Mouse (Mus musculus): Measurements from ENCODE around the gene Slc2a8. TPM values are rescaled to one million over a fixed set of nuclear protein-coding genes. Genes with fewer than 3 reads are reported as not detected.

Gene Slc2a8
- polyA plus RNA-seq, 1 experiment from 2014 or later: 25.8 TPM

DNA sequence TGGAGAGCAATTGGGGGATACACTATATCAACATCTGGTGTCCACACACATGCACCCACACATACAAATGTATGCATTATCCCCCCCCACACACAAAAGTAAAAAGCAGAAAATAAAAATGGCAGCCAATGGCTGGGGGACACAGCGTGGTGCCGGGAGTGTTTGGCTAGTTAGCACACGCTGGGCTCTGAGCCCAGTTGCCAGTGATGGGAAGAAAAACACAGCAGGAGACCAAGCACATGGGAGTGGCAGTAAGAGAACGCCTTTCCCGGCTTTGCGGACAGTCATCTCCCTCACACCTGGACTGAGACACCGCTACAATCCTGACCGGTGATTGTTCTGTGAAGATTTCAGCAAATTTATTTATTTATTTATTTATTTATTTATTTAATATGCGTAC lies 10.6 kb downstream of the Slc2a8 start:
- WGBS: 54% methylated on average over 9 of the region's 9 CpGs
- H3K9ac ChIP-seq: no peak overlapping the region

DNA sequence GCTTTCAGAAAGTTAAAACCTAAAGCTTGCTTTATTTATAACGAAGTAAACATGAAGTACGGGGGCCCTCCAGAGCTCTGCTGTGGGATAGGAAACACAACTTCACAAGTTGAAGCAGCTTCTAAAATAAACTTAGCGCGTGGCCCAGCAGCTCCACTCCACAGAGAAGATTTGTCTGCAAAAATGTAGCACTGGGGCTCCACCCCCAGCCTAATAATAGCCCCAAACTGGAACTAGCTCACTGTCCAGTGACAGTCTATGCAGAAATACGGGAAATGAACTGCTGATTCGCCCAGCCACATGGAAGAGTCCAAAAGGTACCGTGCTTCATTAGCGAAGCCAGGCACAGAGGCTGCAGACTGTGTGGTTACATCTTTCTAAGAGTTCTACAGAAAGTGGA lies 12.6 kb downstream of the Slc2a8 start:
- no peak overlapping the region for H3K4me2 ChIP-seq
- WGBS: 88% methylated on average over 8 of the region's 8 CpGs
- no peak overlapping the region for H3K9ac ChIP-seq
- H3K4me3 ChIP-seq: no peak overlapping the region
- no peak for ATAC-seq (ENCODE audit: insufficient number of reproducible peaks, insufficient read depth, low FRiP score, low TSS enrichment, low read depth)
- no peaks in the 10 kb centered on the region for H3K9me3 ChIP-seq
- H3K27me3 ChIP-seq: no peaks in the 10 kb centered on the region
- peaks cover 26% of the 10 kb centered on the region for H3K36me3 ChIP-seq
- H3K4me1 ChIP-seq: peaks cover 30% of the 10 kb centered on the region
- H3K27ac ChIP-seq: no peak overlapping the region

More for the DNA sequence above, 10.6 kb downstream of the Slc2a8 start:
- H3K4me3 ChIP-seq: no peak overlapping the region
- H3K36me3 ChIP-seq: peaks cover 38% of the 10 kb centered on the region
- no peak overlapping the region for H3K4me2 ChIP-seq
- no peak for ATAC-seq (ENCODE audit: insufficient number of reproducible peaks, insufficient read depth, low FRiP score, low TSS enrichment, low read depth)
- peaks cover 14% of the 10 kb centered on the region for H3K4me1 ChIP-seq
- H3K27me3 ChIP-seq: no peaks in the 10 kb centered on the region
- H3K27ac ChIP-seq: no peak overlapping the region
- H3K9me3 ChIP-seq: no peaks in the 10 kb centered on the region

DNA sequence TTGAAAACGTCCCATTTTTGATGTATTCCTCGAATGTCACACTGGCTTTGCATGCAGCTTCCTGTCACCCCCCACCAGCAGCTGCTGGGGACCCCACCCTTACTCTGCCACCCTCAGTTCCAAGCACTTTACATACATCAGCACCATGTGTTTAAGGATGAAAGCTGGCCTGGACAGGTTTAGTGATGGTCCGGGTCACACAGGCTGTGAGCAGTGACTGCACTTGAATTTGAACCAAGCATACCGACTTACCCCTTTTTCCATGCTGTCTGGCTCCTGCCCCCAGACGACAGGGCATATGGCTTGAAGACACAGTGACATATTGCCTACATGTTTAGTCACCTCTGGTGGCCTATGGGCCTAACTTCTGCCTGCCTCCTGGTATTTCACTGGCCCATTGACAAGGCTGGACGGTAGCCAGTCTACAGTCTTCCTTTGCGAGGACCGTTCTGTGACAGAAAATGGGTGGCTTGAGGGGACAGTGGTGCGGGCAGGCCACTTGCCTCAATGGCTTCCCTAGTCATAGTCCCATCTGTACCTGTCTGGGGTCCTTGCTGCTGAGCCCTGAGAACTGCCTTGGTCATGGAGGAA lies 13.8 kb downstream of the Slc2a8 start:
- H3K4me2 ChIP-seq: peak overlapping the region; percentile 90
- WGBS: 82% methylated on average over 9 of the region's 9 CpGs
- no peaks in the 10 kb centered on the region for H3K9me3 ChIP-seq
- H3K4me1 ChIP-seq: peaks cover 42% of the 10 kb centered on the region
- H3K27me3 ChIP-seq: no peaks in the 10 kb centered on the region
- H3K4me3 ChIP-seq: no peak overlapping the region
- H3K36me3 ChIP-seq: peaks cover 26% of the 10 kb centered on the region
- H3K27ac ChIP-seq: no peak overlapping the region
- peak overlapping the region; percentile 85 for H3K9ac ChIP-seq
- no peak for ATAC-seq (ENCODE audit: insufficient number of reproducible peaks, insufficient read depth, low FRiP score, low TSS enrichment, low read depth)

DNA sequence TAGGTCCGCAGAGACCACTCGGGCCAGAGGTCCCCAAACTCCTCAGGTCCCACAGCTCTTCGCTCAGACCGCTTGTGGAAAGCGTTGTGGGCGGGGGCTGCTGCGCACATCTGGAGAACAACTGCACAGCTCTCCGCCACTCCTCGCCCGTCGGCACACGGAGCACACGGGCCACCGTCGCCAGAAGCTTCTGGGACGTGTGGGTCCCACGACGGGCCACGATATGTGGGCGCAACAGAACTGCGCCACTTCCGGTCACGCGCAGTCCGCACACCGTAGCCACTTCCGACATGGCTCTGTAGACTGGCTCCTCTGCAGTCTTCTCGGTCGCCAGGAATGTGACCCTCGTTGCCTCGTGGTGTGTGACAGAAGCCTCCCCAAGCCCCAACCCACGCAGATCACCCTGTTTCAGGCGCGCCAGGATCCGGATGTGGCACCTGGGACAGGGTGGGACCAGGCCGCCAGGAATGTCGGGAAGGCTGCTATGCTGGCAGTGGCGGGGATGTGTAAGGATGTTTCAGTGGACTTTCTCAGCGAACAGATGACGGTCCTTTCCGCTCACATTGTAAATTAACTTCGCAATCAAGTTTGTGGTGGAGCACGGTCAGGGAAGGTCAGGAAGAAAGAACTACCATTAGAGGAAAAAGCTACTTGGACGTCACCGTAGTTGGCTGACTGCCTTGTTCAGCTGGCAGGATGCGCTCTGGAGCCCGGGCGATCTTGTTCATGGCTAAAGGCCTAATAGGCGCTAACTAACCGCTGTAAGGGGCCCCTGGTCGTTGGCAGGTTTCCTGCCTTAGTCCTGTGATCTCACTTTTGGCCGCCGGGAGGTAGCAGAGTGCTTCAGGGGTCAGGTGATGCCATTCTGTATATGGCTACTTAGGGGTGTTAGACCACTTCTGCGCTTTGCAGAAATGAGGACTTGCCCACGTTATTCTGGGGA lies 14.9 kb downstream of the Slc2a8 start:
- Histone ChIP-seq H3K9me3 (no peaks in the 10 kb centered on the region), H3K9ac (peak overlapping the region; percentile 85), H3K27ac (peak overlapping the region; percentile 96), H3K4me3 (peak overlapping the region; percentile 64), H3K27me3 (no peaks in the 10 kb centered on the region), H3K36me3 (peaks cover 26% of the 10 kb centered on the region), H3K4me2 (peak overlapping the region; percentile 90), H3K4me1 (peaks cover 48% of the 10 kb centered on the region)
- 1% methylated on average over 55 of the region's 55 CpGs for WGBS
- ATAC-seq (ENCODE audit: insufficient number of reproducible peaks, insufficient read depth, low FRiP score, low TSS enrichment, low read depth): peak; percentile 81

DNA sequence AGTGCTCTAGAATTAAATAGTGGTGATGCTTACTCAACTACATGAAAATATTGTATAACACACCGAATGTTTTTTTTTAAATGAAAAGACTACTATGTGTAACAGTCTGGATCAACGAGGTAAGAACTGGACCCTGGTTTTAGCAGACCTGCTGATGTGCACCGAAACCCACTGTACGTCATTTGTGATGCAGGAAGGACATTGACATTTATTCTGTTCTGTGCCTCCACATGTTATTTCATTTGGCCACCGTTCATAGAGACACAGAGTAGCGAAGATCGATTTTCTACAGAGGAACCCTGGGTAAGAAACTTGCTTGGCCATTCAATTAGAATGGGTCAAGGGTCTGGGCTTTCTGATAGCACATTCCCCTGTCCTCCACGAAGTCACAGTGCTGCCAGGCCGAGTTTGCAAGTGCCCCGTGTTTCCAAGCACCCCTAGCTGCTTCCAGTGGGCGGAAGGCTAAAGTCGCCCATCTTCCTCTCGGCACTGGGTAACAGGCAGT lies 15.6 kb downstream of the Slc2a8 start:
- H3K4me1 ChIP-seq: peaks cover 48% of the 10 kb centered on the region
- H3K4me3 ChIP-seq: peak overlapping the region; percentile 64
- H3K27me3 ChIP-seq: no peaks in the 10 kb centered on the region
- peak overlapping the region; percentile 96 for H3K27ac ChIP-seq
- peaks cover 26% of the 10 kb centered on the region for H3K36me3 ChIP-seq
- H3K9ac ChIP-seq: peak overlapping the region; percentile 85
- ATAC-seq (ENCODE audit: insufficient number of reproducible peaks, insufficient read depth, low FRiP score, low TSS enrichment, low read depth): no peak
- H3K9me3 ChIP-seq: no peaks in the 10 kb centered on the region
- H3K4me2 ChIP-seq: peak overlapping the region; percentile 90
- 12% methylated on average over 13 of the region's 13 CpGs for WGBS

DNA sequence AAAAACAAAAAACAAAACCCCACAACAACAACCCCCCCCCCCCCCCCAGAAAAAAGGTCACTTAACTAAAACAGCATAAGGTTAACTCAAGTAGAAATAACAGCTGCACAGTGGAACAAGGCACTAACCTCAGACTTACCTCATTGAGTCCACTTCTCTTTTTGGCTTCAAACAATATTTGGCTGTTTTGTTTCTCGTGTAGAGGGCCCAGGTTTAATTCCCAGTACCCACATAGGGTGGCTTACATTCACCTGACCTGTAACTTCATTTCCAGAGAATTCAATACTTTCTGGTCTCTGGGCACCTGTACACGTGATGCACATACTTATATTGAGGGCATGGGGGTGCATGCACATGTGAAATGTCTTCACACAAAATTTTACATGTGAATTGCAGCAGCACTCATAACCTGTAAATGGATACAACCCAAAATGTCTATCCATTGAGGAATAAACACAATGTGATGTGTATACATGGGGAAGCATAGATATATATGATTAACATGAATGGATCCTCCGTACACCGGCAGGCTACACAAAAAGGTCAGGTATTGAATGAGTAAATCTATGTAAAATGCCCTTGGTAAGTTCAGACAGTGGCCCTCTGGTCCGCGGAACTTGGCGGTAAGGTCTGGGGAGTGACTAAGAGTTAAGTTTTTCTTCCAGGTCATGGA lies 16.2 kb downstream of the Slc2a8 start:
- Histone ChIP-seq H3K4me1 (peaks cover 54% of the 10 kb centered on the region), H3K27ac (peak overlapping the region; percentile 96; the same call in 1 of the 2 replicates), H3K4me2 (peak overlapping the region; percentile 90), H3K9me3 (no peaks in the 10 kb centered on the region), H3K9ac (no peak overlapping the region), H3K4me3 (no peak overlapping the region), H3K36me3 (peaks cover 26% of the 10 kb centered on the region), H3K27me3 (no peaks in the 10 kb centered on the region)
- ATAC-seq (ENCODE audit: insufficient number of reproducible peaks, insufficient read depth, low FRiP score, low TSS enrichment, low read depth): no peak
- WGBS: 16% methylated on average over 7 of the region's 7 CpGs

DNA sequence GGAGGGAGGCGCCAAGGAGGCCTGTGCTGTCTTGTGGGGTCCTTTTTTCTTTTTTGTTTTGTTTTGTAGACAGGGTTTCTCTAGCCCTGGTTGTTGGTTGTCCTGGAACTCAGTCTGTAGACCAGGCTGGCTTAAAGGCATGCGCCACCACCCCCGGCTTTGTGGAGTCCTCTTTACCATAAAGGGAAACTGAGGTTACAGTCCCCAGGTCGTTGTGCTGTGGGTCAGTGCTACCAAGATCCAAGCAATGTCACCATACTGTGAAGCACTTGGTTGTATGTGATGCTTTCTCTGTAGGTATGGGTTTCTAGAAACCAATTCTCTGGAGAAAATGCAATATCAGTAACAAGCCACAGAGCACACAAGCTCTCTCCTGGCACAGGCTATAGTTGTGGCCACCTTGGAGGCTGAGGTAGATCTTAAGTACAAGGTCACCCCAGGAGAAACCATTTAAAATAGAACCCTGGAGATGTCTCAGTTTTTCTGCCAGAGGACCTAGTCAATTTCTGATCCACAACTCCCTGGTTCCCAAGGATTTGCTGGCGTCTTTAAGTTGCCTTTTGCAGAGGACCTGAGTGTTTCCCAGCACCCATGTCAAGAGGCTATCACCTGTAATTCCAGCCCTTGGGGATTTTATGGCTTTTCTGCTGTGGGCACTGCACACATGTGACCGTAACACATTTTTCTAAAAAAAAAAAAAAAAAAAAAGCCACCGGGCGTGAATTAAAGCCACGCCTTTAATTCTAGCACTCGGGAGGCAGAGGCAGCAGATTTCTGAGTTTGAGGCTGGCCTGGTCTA lies 17.0 kb downstream of the Slc2a8 start:
- peak overlapping the region; percentile 89; the same call in 1 of the 2 replicates for H3K4me2 ChIP-seq

DNA sequence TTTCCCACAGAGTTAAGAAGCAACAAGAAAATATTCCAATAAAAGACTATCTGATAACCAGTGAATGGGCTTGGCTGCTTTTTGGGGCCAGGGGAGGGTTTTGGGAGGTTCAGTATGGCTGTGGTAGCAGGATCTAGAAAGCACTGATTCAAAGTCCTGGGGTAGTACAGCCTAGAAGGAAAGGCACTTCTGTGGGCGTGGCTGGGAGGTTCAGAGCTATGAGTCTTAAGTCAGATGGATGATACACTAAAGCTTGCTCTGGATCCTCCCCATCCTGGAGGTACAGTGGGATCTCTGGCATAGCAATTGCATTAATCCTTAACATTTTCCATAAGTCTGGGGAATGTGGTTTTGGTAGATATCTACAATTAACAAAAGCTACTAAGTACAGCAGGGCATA lies 17.9 kb downstream of the Slc2a8 start:
- Histone ChIP-seq H3K27me3 (no peaks in the 10 kb centered on the region), H3K36me3 (peaks cover 26% of the 10 kb centered on the region), H3K4me3 (no peak overlapping the region), H3K4me2 (peak overlapping the region; percentile 89), H3K27ac (peak overlapping the region; percentile 22; the same call in 1 of the 2 replicates), H3K9me3 (no peaks in the 10 kb centered on the region), H3K4me1 (peaks cover 56% of the 10 kb centered on the region), H3K9ac (0 out of 2 replicates have a peak overlapping the region, but pooled peaks have one; percentile 22)
- ATAC-seq (ENCODE audit: insufficient number of reproducible peaks, insufficient read depth, low FRiP score, low TSS enrichment, low read depth): no peak
- whole genome bisulfite sequencing: 59% methylated on average over 1 of the region's 1 CpGs

More for the DNA sequence above, 17.0 kb downstream of the Slc2a8 start:
- H3K27ac ChIP-seq: peak overlapping the region; percentile 48; the same call in 1 of the 2 replicates
- no peak for ATAC-seq (ENCODE audit: insufficient number of reproducible peaks, insufficient read depth, low FRiP score, low TSS enrichment, low read depth)
- peaks cover 56% of the 10 kb centered on the region for H3K4me1 ChIP-seq
- 27% methylated on average over 10 of the region's 10 CpGs for WGBS
- H3K9ac ChIP-seq: 0 out of 2 replicates have a peak overlapping the region, but pooled peaks have one; percentile 22
- H3K4me3 ChIP-seq: no peak overlapping the region
- H3K36me3 ChIP-seq: peaks cover 26% of the 10 kb centered on the region
- H3K27me3 ChIP-seq: no peaks in the 10 kb centered on the region
- no peaks in the 10 kb centered on the region for H3K9me3 ChIP-seq

DNA sequence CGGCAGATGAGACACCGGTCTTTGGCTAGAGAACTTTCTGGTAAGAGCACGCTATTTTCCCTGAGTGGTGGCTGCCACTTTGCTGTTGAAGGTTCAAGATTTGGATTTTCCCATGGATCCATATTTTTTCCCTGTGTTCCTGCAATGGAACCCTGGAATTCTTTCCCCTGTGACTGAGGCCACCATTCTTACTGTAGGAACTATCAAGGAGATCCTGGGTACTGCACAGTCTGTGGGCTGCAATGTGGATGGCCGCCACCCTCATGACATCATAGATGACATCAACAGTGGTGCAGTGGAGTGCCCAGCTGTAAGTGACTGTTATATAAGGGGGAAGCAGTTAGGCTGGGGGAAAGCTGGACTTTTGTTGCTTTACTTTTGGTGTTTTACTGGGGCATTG lies 18.3 kb downstream of the Slc2a8 start:
- Histone ChIP-seq H3K27me3 (no peaks in the 10 kb centered on the region), H3K4me1 (peaks cover 56% of the 10 kb centered on the region), H3K27ac (peak overlapping the region; percentile 90; the same call in 1 of the 2 replicates), H3K4me3 (peak overlapping the region; percentile 91), H3K36me3 (peaks cover 26% of the 10 kb centered on the region), H3K9ac (peak overlapping the region; percentile 96), H3K9me3 (no peaks in the 10 kb centered on the region), H3K4me2 (peak overlapping the region; percentile 89)
- 68% methylated on average over 4 of the region's 4 CpGs for WGBS
- ATAC-seq (ENCODE audit: insufficient number of reproducible peaks, insufficient read depth, low FRiP score, low TSS enrichment, low read depth): no peak

DNA sequence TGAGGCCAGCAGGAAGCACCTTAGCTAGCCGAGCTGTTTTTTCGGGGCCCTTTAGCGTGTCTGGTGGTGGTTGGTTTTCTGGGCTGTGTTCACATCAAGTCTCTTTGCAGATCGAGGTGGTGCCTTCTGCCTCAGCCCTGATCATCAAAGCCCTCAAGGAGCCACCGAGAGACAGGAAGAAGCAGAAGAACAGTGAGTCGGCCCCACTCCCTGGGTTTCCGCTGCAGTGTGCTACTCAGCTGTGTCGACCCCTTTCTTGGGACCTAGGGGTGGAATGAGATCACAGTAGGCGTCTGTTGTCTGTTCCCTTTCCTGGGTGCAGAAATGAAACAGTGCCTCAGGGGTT lies 19.0 kb downstream of the Slc2a8 start:
- H3K4me3 ChIP-seq: peak overlapping the region; percentile 91
- ATAC-seq (ENCODE audit: insufficient number of reproducible peaks, insufficient read depth, low FRiP score, low TSS enrichment, low read depth): no peak
- peak overlapping the region; percentile 89 for H3K4me2 ChIP-seq
- no peaks in the 10 kb centered on the region for H3K9me3 ChIP-seq
- H3K36me3 ChIP-seq: peaks cover 27% of the 10 kb centered on the region
- H3K27me3 ChIP-seq: no peaks in the 10 kb centered on the region
- peaks cover 51% of the 10 kb centered on the region for H3K4me1 ChIP-seq
- peak overlapping the region; percentile 96 for H3K9ac ChIP-seq
- WGBS: 3% methylated on average over 9 of the region's 9 CpGs
- H3K27ac ChIP-seq: peak overlapping the region; percentile 90

Data from embryonic facial prominence, embryonic 13.5 days (tissue).